Mouse (Mus musculus) embryonic stem cell, embryonic (primary cell): Measurements from ENCODE around the gene Zfp446.

ENCODE experiments used
- CTCF ChIA-PET, 4 experiments: fragments of 300-600 bp in 2 of 4; fragments of 350-600 bp in 2 of 4; sonication (Branson Sonifier 250); formaldehyde crosslinking; loops; one replicate each; lab custom pipeline; 2022; ENCODE audit warnings: inconsistent platforms in 2 of 4; lab: Charles Lee
- POLR2A ChIA-PET, 4 experiments: fragments of 300-600 bp in 2 of 4; fragments of 350-600 bp in 2 of 4; sonication (Branson Sonifier 250); formaldehyde crosslinking; loops; one replicate each; lab custom pipeline; 2022; ENCODE audit warnings: antibody characterized with exemption in 4 of 4, inconsistent platforms in 1 of 4; lab: Charles Lee

Zfp446 gene

DNA sequence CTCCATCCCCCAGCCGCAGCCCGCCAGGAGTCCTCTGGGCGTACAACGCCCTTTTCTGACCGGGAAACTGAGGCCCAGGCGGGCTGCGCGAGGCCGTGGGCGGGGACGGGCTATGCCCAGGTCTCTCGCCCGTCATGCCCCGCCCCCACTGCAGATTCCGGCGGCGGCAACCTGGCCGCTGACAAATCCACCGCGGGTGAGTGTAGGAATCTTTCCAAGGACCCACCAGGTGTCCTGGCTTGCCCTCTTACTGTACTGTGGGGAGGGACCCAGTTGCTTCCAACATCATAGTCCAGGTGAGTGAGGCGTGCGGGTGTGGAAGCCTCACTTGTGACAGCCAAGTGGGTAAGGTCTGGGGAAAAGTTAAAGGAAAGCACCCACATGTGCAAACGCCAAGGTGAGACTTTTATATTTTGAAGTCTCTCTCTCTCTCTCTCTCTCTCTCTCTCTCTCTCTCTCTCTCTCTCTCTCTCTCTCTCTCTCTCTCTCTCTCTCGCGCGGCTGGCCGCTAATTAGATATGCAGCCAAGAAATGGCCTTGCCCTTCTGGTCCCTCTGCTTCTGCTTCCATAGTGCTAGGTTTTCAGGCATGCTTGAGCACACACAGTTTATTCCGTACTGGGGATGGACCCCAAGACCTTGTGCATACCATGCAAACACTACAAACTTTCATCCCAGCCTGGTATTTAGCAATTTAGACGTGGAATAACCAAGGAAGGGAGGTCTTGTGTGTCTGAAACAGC, 11.4 kb upstream of the Zfp446 start:
- ChIA-PET POLR2A (interaction anchor here in 3 of 4 experiments (0.5 to 9.7 kb wide), 12 partner anchors 9 to 327 kb away, joined by 3 to 150 read pairs (median 6); partner anchors contain the start of genes Rps5 (in 3 of the 3) and Zfp446 (in 3 of the 3)), CTCF (interaction anchor here in 1 of 4 experiments (1.0 kb wide), 1 partner anchor 44 kb away, joined by 5 read pairs; the partner anchor contains the start of gene Zbtb45)

DNA sequence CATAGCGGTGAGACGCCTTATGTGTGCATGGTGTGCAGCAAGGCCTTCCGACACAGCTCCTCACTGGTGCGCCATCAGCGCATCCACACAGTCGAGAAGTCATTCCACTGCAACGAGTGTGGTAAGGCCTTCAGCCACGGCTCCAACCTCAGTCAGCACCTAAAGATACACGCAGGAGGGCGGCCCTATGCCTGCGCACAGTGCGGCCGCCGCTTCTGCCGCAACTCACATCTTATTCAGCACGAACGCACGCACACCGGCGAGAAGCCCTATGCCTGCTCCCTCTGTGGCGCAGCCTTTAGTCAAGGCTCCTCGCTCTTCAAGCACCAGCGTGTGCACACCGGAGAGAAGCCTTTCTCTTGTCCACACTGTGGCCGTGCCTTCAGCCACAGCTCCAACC, 6.7 kb upstream of the Zfp446 start:
- ChIA-PET POLR2A (interaction anchor here (0.7 to 13.4 kb wide), 52 partner anchors 9 to 307 kb away, joined by 3 to 150 read pairs (median 4); partner anchors contain the start of genes Rps5 (in 3 of the 4), Rnf225 (in 2 of the 4), Slc27a5 (in 2 of the 4) and Lig1 (in 1 of the 4)), CTCF (interaction anchor here in 1 of 4 experiments (1.0 kb wide), 2 partner anchors 15 to 28 kb away, joined by 4 to 6 read pairs; no protein-coding TSS in a partner anchor)

DNA sequence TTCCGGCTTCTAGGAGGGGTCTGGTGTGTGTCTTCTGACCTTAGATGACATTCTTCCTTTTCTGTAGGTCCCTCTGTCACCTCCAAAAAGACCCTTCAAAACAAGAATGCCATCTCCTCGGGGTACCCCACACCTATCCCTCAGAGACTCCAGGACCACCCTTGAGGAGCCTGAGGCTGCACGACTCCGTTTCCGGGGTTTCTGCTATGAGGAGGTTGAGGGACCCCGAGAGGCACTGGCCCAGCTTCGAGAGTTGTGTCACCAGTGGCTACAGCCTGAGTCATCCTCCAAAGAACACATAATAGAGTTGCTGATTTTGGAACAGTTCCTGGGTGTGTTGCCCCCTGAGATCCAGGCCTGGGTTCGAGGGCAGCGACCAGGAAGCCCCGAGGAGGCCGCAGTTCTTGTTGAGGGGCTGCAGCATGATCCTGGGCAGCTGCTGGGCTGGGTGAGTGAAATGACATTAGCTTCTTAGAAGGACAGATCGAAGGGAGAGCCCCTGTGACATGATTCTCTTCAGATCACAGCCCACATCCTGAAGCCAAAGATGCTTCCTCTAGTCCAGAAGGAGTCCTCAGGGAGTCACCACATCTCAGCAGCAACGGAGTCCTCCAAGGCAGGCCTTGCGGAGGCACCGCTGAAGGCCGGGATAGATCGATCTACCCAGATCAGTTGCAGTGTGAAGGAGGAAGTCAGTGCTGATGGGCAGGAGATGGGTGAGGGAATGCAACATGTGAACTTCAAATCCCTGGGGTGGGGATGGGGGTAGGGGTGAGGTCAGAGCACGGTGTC, 1.5 kb downstream of the Zfp446 start:
- ChIA-PET POLR2A (interaction anchor here (0.5 to 13.4 kb wide), 75 partner anchors 8 to 297 kb away, joined by 3 to 150 read pairs (median 9); partner anchors contain the start of genes Zbtb45 (in 3 of the 4), Zfp324 (in 3 of the 4), Chmp2a (in 2 of the 4) and Rps5 (in 2 of the 4)), CTCF (interaction anchor here in 3 of 4 experiments (0.6 to 1.9 kb wide), 10 partner anchors 9 to 79 kb away, joined by 3 to 13 read pairs (median 6); partner anchors contain the start of gene Zbtb45 (in 3 of the 3))

DNA sequence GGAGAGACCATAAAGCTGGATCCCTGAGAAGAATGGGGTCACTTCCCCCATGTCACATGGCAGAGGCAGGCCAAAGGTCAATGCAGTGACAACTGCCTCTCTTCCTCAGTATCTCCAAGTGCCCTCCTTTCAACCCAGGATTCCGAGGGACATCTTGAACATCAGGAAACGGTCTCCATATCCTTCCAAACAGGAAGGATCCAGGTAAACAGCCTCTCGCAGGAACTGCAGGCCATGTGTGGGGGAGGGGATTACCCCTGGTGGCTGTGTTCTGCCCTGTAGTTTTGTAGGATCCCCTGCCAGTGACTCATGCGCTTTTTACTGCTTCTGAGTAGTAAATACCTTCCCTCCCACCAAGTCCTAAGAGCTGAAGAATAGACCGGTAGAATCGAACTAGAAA, 2.1 kb downstream of the Zfp446 start:
- ChIA-PET POLR2A (interaction anchor here in 3 of 4 experiments (1.0 to 13.4 kb wide), 30 partner anchors 8 to 76 kb away, joined by 3 to 150 read pairs (median 12); partner anchors contain the start of genes Zbtb45 (in 3 of the 3), Rps5 (in 2 of the 3), Rnf225 (in 1 of the 3) and Ube2m (in 1 of the 3)), CTCF (interaction anchor here in 1 of 4 experiments (0.6 kb wide), 1 partner anchor 79 kb away, joined by 3 read pairs; no protein-coding TSS in a partner anchor)

DNA sequence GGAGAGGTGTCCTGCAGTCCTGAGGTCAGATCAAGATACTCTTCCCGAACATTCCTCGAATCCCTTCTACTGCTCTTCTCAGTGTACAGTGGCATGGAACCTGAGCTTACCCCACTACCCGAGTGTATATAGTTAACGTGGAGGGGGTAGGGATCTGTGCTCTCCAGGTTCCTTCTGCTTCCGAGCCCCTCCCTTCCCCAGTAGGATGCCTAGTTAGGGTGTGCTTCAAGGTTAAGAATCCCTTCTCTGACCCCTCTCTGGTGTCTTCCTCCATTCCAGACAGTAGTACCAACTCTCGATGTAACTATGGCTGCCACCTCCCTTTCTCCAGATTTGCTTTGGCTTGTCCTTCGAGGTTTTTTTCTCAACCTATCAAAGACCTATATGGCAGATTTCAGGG, 2.6 kb downstream of the Zfp446 start:
- POLR2A ChIA-PET, result interaction anchor here in 3 of 4 experiments (0.8 to 13.4 kb wide), 30 partner anchors 8 to 77 kb away, joined by 3 to 150 read pairs (median 7); partner anchors contain the start of genes Zbtb45 (in 3 of the 3), Rps5 (in 2 of the 3), Rnf225 (in 1 of the 3) and Ube2m (in 1 of the 3)
- CTCF ChIA-PET, result interaction anchor here in 1 of 4 experiments (1.5 kb wide), 1 partner anchor 71 kb away, joined by 3 read pairs; no protein-coding TSS in a partner anchor

DNA sequence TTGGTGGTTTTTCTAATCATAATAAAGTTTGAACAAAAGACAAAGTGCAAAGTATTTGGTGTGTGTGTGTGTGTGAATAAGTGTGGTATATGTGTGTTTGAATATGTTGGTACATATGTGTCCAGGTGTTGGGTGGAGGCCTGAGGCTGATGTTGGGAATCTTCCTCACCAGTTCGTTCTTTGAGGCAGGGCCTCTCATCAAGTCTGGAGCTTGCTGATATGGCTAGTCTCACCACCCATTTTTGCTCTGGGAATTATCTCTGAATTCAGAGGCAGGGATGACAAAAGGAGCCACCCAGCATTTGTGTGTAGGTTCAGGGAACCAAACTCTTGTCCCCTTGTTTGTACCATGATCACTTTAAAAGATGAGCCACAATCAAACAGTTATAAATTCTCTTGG, 8.1 kb downstream of the Zfp446 start:
- POLR2A ChIA-PET, result interaction anchor here in 2 of 4 experiments (0.7 to 6.1 kb wide), 10 partner anchors 7 to 82 kb away, joined by 3 to 44 read pairs (median 4); partner anchors contain the start of genes Rps5 (in 1 of the 2) and Zfp446 (in 1 of the 2)
- CTCF ChIA-PET, result interaction anchor here in 2 of 4 experiments (0.6 kb wide), 2 partner anchors 23 to 188 kb away, joined by 3 to 4 read pairs; no protein-coding TSS in a partner anchor

DNA sequence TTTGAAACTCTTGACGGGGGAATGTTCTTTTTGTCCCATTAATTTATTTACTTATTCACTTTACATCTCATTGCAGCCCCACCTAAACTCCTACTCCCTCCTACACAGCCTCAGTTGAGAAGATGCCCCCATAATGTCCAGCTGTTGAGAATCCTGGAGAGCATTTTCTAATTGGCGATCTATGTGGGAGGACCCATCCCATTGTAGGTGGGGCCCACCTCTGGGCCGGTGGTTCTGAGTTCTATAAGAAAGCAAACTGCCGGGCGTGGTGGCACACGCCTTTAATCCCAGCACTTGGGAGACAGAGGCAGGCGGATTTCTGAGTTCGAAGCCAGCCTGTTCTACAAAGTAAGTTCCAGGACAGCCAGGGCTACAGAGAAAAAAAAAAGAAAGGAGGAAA, 9.3 kb downstream of the Zfp446 start:
- ChIA-PET CTCF (interaction anchor here in 1 of 4 experiments (1.0 kb wide), 1 partner anchor 16 kb away, joined by 3 read pairs; no protein-coding TSS in a partner anchor), POLR2A (interaction anchor here in 3 of 4 experiments (0.6 to 6.1 kb wide), 12 partner anchors 8 to 64 kb away, joined by 3 to 44 read pairs (median 5); partner anchors contain the start of genes Zfp446 (in 3 of the 3) and Rps5 (in 1 of the 3))

DNA sequence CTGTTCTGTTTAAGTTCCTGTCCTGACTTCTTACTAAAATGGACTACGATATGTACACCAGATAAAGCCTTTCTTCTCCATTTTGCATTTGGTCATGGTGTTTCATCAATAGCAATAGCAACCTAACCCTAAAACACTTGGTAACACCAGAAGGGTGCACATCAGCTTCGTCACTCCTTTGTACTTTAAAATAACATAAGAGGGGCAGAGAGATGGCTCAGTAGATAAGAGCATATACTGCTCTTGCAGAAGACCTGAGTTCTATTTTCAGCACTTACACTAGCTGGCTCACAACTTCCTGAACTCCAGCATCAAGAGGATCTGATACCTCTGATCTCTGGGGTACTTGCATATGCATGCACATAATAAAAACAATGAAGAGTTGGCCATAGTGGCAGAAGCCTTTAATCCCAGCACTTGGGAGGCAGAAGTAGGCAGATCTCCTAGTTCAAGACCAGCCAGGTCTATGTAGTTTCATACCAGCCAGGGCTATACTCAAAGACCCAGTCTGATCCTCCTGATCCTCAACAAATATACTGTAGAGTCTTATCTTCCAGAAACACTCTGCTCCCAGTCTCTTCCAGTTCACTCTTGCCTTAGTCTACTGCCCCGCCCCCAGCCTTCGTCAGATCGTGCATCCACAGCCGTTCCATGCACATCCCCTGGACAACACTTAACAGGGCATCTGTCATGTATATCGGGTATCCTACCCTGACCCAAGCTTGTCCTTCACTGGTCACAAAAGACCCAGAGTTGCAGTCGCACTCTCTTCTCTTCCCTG, 10.0 kb downstream of the Zfp446 start:
- ChIA-PET CTCF (interaction anchor here in 2 of 4 experiments (1.0 to 1.4 kb wide), 2 partner anchors 10 to 16 kb away, joined by 3 to 5 read pairs; partner anchors contain the start of gene Zfp446 (in 1 of the 2)), POLR2A (interaction anchor here (0.6 to 6.1 kb wide), 19 partner anchors 9 to 65 kb away, joined by 3 to 44 read pairs (median 4); partner anchors contain the start of genes Zfp446 (in 3 of the 4), Rnf225 (in 1 of the 4) and Rps5 (in 1 of the 4))

DNA sequence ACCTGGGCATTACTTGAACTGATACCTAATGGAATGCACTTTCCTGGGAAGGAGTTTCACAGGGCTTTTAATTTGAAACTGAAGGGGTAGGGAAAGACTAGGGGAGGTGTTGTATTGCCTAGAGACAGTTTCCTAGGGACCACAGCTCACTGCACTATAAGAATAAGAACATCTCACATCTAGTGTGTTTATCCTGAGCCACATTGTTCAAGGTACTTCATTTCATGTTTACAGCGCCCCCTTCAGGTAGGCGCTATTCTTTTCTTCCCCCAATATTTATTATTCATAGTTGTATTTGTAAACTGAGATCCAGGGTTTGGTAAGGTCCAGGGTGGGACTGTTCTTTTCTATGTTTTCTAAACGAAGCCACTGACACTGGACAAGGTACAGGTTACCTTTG, 14.6 kb downstream of the Zfp446 start:
- ChIA-PET CTCF (interaction anchor here in 1 of 4 experiments (0.7 to 1.5 kb wide), 3 partner anchors 12 to 14 kb away, joined by 3 to 4 read pairs (median 3); no protein-coding TSS in a partner anchor), POLR2A (interaction anchor here in 2 of 4 experiments (0.6 to 2.3 kb wide), 11 partner anchors 10 to 125 kb away, joined by 3 to 19 read pairs (median 7); partner anchors contain the start of genes Rps5 (in 2 of the 2) and Zfp446 (in 1 of the 2))

DNA sequence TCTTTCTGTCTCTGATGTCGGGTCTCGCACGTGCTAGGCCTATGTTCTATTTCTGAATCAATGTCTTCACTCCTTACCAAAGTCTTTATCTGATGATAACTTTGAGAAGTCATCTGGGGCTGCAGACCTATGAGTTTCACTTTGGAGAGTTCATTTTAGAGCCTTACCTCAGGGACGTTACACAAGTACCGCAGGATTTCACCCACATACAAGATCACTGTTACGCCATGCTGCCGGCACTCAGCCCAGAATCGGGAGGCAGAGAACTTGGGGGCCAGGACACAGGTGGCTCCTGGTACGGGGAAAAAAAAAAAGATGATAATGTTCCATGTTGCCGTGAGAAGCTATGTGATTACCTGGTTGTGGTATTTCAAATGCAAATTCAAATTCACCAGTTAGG, 15.5 kb downstream of the Zfp446 start:
- CTCF ChIA-PET, result interaction anchor here in 3 of 4 experiments (0.6 to 1.1 kb wide), 5 partner anchors 9 to 84 kb away, joined by 3 to 8 read pairs (median 4); partner anchors contain the start of gene Zbtb45 (in 1 of the 3)
- POLR2A ChIA-PET, result interaction anchor here in 2 of 4 experiments (0.6 to 2.3 kb wide), 16 partner anchors 10 to 71 kb away, joined by 3 to 19 read pairs (median 5); partner anchors contain the start of genes Rps5 (in 2 of the 2) and Zfp446 (in 2 of the 2)

DNA sequence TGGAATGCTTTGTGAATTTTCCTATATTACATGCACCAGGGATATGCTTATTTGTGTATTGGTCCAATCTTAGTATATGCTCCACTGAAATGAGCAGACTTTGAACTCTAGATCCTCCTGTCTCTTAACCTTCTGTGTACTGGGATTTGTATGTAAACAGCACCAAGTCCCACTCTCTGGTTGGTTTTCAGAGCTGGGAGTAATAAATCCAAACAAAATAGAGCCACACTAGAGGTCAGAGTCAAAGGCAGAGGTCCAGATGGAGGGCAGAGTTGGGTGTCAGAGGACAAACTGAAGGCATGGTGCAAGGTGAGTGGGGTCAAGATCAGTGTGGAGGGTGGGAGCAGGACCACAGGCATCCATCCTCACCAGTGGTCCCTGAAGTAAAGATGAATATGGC, 18.2 kb downstream of the Zfp446 start:
- CTCF ChIA-PET, result interaction anchor here in 2 of 4 experiments (0.6 to 3.1 kb wide), 2 partner anchors 8 to 10 kb away, joined by 7 to 15 read pairs; no protein-coding TSS in a partner anchor
- POLR2A ChIA-PET, result interaction anchor here in 3 of 4 experiments (0.6 to 3.5 kb wide), 15 partner anchors 10 to 74 kb away, joined by 3 to 26 read pairs (median 7); partner anchors contain the start of genes Zbtb45 (in 3 of the 3), Rnf225 (in 1 of the 3), Rps5 (in 1 of the 3) and Zfp446 (in 1 of the 3)

DNA sequence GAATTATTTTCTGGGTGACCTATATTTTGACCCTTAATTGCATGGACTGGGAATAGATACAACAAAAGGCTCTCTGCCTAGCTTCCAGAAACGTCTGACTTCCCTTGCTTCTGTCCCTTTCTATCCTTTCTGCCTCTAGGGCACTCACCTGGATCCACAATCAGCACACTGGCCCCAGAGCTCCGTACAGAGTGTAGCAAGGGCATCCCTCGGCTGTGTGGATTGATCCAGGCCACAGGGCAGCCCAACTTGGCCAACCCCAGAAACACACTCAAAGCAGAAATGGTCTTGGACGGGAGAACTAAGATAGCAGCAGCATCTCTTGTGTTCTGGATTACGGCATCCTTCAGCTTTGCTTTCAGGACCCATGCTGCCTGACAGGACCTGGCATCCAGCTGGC, 19.6 kb downstream of the Zfp446 start:
- ChIA-PET POLR2A (interaction anchor here in 3 of 4 experiments (0.6 to 3.5 kb wide), 33 partner anchors 9 to 116 kb away, joined by 3 to 26 read pairs (median 5); partner anchors contain the start of genes Rps5 (in 2 of the 3), Zbtb45 (in 2 of the 3), Zfp446 (in 2 of the 3) and Rnf225 (in 1 of the 3)), CTCF (interaction anchor here in 3 of 4 experiments (0.6 to 3.1 kb wide), 6 partner anchors 9 to 96 kb away, joined by 3 to 15 read pairs (median 3); partner anchors contain the start of gene Zbtb45 (in 2 of the 3))

DNA sequence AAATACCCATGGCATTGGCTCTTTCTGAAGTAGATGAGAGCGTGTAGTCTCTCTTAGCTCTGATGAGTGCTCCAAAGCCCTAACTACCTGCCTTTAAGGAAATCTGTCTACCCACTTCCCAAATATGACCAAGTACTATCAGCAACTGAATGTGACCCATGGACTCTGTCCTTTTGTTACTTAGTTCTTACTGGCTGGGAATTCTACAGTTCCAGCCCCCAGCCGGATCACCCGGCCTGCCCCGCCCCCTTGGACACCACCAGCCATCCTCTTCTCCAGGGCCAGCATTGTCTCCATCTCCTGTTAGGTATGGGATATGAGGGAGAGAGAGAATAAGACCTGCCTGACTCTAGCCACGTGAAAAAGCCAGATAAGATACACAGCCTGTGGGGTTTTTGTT, 20.4 kb downstream of the Zfp446 start, which contains the start of gene Slc27a5:
Gene Slc27a5 (minus strand): TSS at position 140 of the 400 bp plus-strand sequence.
- POLR2A ChIA-PET, result interaction anchor here in 3 of 4 experiments (0.8 to 3.5 kb wide), 28 partner anchors 8 to 117 kb away, joined by 3 to 26 read pairs (median 5); partner anchors contain the start of genes Zbtb45 (in 2 of the 3), Zfp446 (in 2 of the 3), Rnf225 (in 1 of the 3) and Rps5 (in 1 of the 3)

DNA sequence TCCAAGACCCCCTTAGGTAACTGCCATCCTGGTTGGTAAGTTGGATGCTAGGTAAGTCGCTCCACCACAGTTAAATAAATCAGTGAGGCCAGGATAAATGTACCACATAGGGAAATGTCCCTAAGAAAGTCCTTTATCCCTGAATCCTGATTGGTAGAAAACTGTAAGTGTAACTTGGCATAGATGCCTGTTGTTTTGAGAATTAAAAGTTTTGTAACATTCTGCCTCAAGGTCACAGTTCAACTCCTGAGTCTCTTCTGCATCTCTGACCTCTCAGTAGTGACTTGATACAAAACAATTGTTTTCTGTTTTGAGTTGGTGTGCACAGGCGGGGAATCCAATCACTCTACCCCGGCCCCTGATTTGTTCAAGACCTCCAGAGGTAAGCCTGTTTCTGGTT, 21.2 kb downstream of the Zfp446 start, which contains the start of gene Trim28:
Gene Trim28 (plus strand): TSS at position 264 of the 400 bp plus-strand sequence.
- CTCF ChIA-PET, result interaction anchor here in 1 of 4 experiments (0.6 kb wide), 1 partner anchor 48 kb away, joined by 4 read pairs; no protein-coding TSS in a partner anchor
- POLR2A ChIA-PET, result interaction anchor here in 3 of 4 experiments (0.9 to 2.9 kb wide), 9 partner anchors 11 to 76 kb away, joined by 3 to 10 read pairs (median 7); partner anchors contain the start of genes Zbtb45 (in 1 of the 3) and Zfp446 (in 1 of the 3)

More for the DNA sequence above, 20.4 kb downstream of the Zfp446 start, which contains the start of gene Slc27a5:
- CTCF ChIA-PET, result interaction anchor here in 2 of 4 experiments (0.6 to 3.1 kb wide), 5 partner anchors 8 to 97 kb away, joined by 3 to 15 read pairs (median 3); partner anchors contain the start of gene Zbtb45 (in 1 of the 2)
